Mouse (Mus musculus) kidney, postnatal 0 days (tissue): ENCODE data around the gene Tagap. TPM values are rescaled to one million over a fixed set of nuclear protein-coding genes. Genes with fewer than 3 reads are reported as not detected.
A peak's percentile ranks its signal among the peaks of the same experiment; 100 is the strongest.

ENCODE experiments used
- ATAC-seq: fragments of 200-750 bp; cut with Nextera tagmentation; replicated peaks from 2 replicates; pipeline ENCODE4 v1.8.0; 2017; ENCODE audit warnings: low read depth, moderate number of reproducible peaks, moderate TSS enrichment, moderate library complexity; ENCODE audit not compliant: low FRiP score
- DNase-seq: peaks from one replicate; pipeline ENCODE4 v3.0.0-alpha.2; 2016; ENCODE audit warnings: low spot score
- H3K27ac ChIP-seq: fragments of 300-500 bp; sonication (generic); 2 replicates; pipeline ENCODE4 v1.5.1; 2014; ENCODE audit warnings: mild to moderate bottlenecking
- H3K27me3 ChIP-seq: fragments of 300-500 bp; sonication (generic); 2 replicates; pipeline ENCODE4 v1.6.1; 2014; ENCODE audit warnings: low read length, mixed read lengths; ENCODE audit not compliant: insufficient read depth
- H3K36me3 ChIP-seq: fragments of 300-500 bp; sonication (generic); 2 replicates; pipeline ENCODE4 v1.6.1; 2014; ENCODE audit warnings: low read length, mixed read lengths; ENCODE audit not compliant: insufficient read depth
- H3K4me1 ChIP-seq: fragments of 300-500 bp; sonication (generic); replicated peaks from 2 replicates; pipeline ENCODE4 v1.6.1; 2014; ENCODE audit warnings: antibody characterized with exemption, low read length, mixed read lengths; ENCODE audit not compliant: insufficient read depth
- H3K4me2 ChIP-seq: fragments of 300-500 bp; sonication (generic); 2 replicates; pipeline ENCODE4 v1.6.1; 2014; ENCODE audit warnings: mild to moderate bottlenecking, low read length, moderate library complexity, mixed read lengths
- H3K4me3 ChIP-seq: fragments of 300-500 bp; sonication (generic); replicated peaks from 2 replicates; pipeline ENCODE4 v1.5.1; 2014; ENCODE audit warnings: low read depth, low read length
- H3K9ac ChIP-seq: fragments of 300-500 bp; sonication (generic); 2 replicates; pipeline ENCODE4 v1.6.1; 2014; ENCODE audit warnings: low read depth, low read length
- H3K9me3 ChIP-seq: fragments of 300-500 bp; sonication (generic); replicated peaks from 2 replicates; pipeline ENCODE4 v1.6.1; 2016; ENCODE audit warnings: low read length, inconsistent platforms, mixed read lengths
- CTCF ChIP-seq: IDR thresholded peaks from 2 replicates; pipeline ENCODE4 v1.5.1; 2016; ENCODE audit warnings: antibody characterized with exemption, low read depth, mild to moderate bottlenecking, moderate library complexity
- WGBS: fragments of 180-500 bp; shearing (Covaris S2); extraction: QIAGEN DNeasy Blood & Tissue Kit; methylation state at CpG from one replicate; pipeline ENCODE4 v1.1.7; 2014; 5-methylcytosine and 5-hydroxymethylcytosine counted together
- polyA plus RNA-seq: library from polyadenylated mRNA; unstranded; fragments of >200 nt; fragmentation: Nextera tagmentation; extraction: Ambion mirVana; gene quantifications from 2 replicates; pipeline ENCODE4 v1.2.1, GENCODE M21; 2015

Gene Tagap
- polyA plus RNA-seq, 1 experiment from 2014 or later, result 0.74 TPM

- 69% methylated on average over 10 of the region's 10 CpGs for WGBS
- H3K27me3 ChIP-seq, result no peaks in the 10 kb centered on the region
- H3K4me2 ChIP-seq, result no peak overlapping the region
- H3K9me3 ChIP-seq, result no peaks in the 10 kb centered on the region
- no peak overlapping the region for H3K27ac ChIP-seq
- DNase-seq (no peak), ATAC-seq (no peak)
- no peaks in the 10 kb centered on the region for H3K4me1 ChIP-seq
- TF ChIP-seq CTCF, result no peak
- H3K9ac ChIP-seq, result no peak overlapping the region
- H3K36me3 ChIP-seq, result no peaks in the 10 kb centered on the region
- H3K4me3 ChIP-seq, result no peak overlapping the region
Measured at GRCm38 (mm10) chr17:7896047-7896635, 29.7 kb upstream of the Tagap start.

GRCm38 (mm10) chr17:7897120-7897519 lies 28.7 kb upstream of the Tagap start:
- no peak overlapping the region for H3K27ac ChIP-seq
- no peak overlapping the region for H3K9ac ChIP-seq
- peak overlapping the region; percentile 28; the same call in 1 of the 2 replicates for H3K4me2 ChIP-seq
- ATAC-seq (no peak), DNase-seq (no peak)
- H3K27me3 ChIP-seq, result no peaks in the 10 kb centered on the region
- H3K9me3 ChIP-seq, result no peaks in the 10 kb centered on the region
- TF ChIP-seq CTCF, result no peak
- no peaks in the 10 kb centered on the region for H3K4me1 ChIP-seq
- WGBS, result 70% methylated on average over 11 of the region's 11 CpGs
- H3K4me3 ChIP-seq, result no peak overlapping the region
- no peaks in the 10 kb centered on the region for H3K36me3 ChIP-seq

- DNase-seq (no peak), ATAC-seq (no peak)
- 82% methylated on average over 4 of the region's 4 CpGs for WGBS
- no peak overlapping the region for H3K4me3 ChIP-seq
- H3K27me3 ChIP-seq, result no peaks in the 10 kb centered on the region
- no peak overlapping the region for H3K4me2 ChIP-seq
- no peak overlapping the region for H3K27ac ChIP-seq
- H3K9me3 ChIP-seq, result no peaks in the 10 kb centered on the region
- no peaks in the 10 kb centered on the region for H3K4me1 ChIP-seq
- no peak for TF ChIP-seq CTCF
- H3K36me3 ChIP-seq, result no peaks in the 10 kb centered on the region
- no peak overlapping the region for H3K9ac ChIP-seq
Measured at GRCm38 (mm10) chr17:7897756-7898155, 28.0 kb upstream of the Tagap start.

GRCm38 (mm10) chr17:7899233-7899632 lies 26.6 kb upstream of the Tagap start:
- no peak overlapping the region for H3K4me3 ChIP-seq
- TF ChIP-seq CTCF, result no peak
- no peaks in the 10 kb centered on the region for H3K36me3 ChIP-seq
- 24% methylated on average over 6 of the region's 6 CpGs for WGBS
- no peak overlapping the region for H3K9ac ChIP-seq
- H3K27me3 ChIP-seq, result no peaks in the 10 kb centered on the region
- no peaks in the 10 kb centered on the region for H3K4me1 ChIP-seq
- no peak overlapping the region for H3K4me2 ChIP-seq
- H3K27ac ChIP-seq, result no peak overlapping the region
- no peak for ATAC-seq
- H3K9me3 ChIP-seq, result no peaks in the 10 kb centered on the region
- peak; percentile 58 for DNase-seq

- WGBS, result 70% methylated on average over 4 of the region's 4 CpGs
- no peak overlapping the region for H3K27ac ChIP-seq
- no peaks in the 10 kb centered on the region for H3K4me1 ChIP-seq
- H3K36me3 ChIP-seq, result no peaks in the 10 kb centered on the region
- DNase-seq (no peak), ATAC-seq (no peak)
- H3K27me3 ChIP-seq, result no peaks in the 10 kb centered on the region
- H3K9me3 ChIP-seq, result no peaks in the 10 kb centered on the region
- TF ChIP-seq CTCF, result no peak
- no peak overlapping the region for H3K4me2 ChIP-seq
- no peak overlapping the region for H3K4me3 ChIP-seq
- H3K9ac ChIP-seq, result no peak overlapping the region
Measured at GRCm38 (mm10) chr17:7899961-7900360, 25.8 kb upstream of the Tagap start.

GRCm38 (mm10) chr17:7901536-7901935 lies 24.3 kb upstream of the Tagap start:
- Histone ChIP-seq H3K9me3 (no peaks in the 10 kb centered on the region), H3K9ac (no peak overlapping the region), H3K4me1 (no peaks in the 10 kb centered on the region), H3K27me3 (no peaks in the 10 kb centered on the region), H3K4me2 (no peak overlapping the region), H3K4me3 (no peak overlapping the region), H3K27ac (no peak overlapping the region), H3K36me3 (no peaks in the 10 kb centered on the region)
- DNase-seq (no peak), ATAC-seq (no peak)
- 79% methylated on average over 2 of the region's 2 CpGs for WGBS
- no peak for TF ChIP-seq CTCF

- no peaks in the 10 kb centered on the region for H3K27me3 ChIP-seq
- no peak for ATAC-seq
- H3K9me3 ChIP-seq, result no peaks in the 10 kb centered on the region
- WGBS, result 71% methylated on average over 3 of the region's 3 CpGs
- no peaks in the 10 kb centered on the region for H3K4me1 ChIP-seq
- H3K27ac ChIP-seq, result no peak overlapping the region
- no peak for DNase-seq
- H3K4me2 ChIP-seq, result no peak overlapping the region
- no peaks in the 10 kb centered on the region for H3K36me3 ChIP-seq
- no peak overlapping the region for H3K4me3 ChIP-seq
- TF ChIP-seq CTCF, result no peak
- H3K9ac ChIP-seq, result no peak overlapping the region
Measured at GRCm38 (mm10) chr17:7902362-7902761, 23.4 kb upstream of the Tagap start.
